ENCODE assay signal across 21 mouse cellular contexts in the genomic region with DNA sequence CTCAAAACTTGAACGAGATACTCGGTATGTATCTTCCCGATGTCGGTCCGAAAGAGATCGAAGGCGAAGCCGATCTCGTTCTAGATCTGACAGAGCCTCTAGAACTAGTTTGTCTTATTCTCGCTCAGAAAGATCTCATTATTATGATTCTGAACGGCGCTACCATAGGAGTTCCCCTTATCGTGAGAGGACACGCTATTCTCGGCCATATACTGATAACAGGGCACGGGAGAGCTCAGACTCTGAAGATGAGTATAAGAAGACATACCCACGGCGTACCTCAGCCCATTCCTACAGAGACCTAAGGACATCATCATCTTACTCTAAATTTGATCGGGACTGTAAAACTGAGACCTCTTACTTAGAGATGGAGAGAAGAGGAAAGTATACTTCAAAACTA. TPM values are rescaled to one million over a fixed set of nuclear protein-coding genes. Genes with fewer than 3 reads are reported as not detected.
DNase-seq lines count a peak whose midpoint lies in the region; ATAC-seq lines count a peak whose summit lies in the region.
"Had no signal": no experiment of that assay in that cellular context is flagged by ENCODE, and none has a peak within 500 bp of the region (broad histone marks: within the 10 kb centered on the region; RNA-seq: fewer than 3 reads in every experiment).

No protein-coding gene starts in this region.

- peak; percentile 87 for ATAC-seq in liver, embryonic 12.5 days
- ATAC-seq in liver, embryonic 16.5 days (ENCODE audit: low read depth), result peak; percentile 84
- ATAC-seq in kidney, embryonic 16.5 days (ENCODE audit: low FRiP score, low TSS enrichment), result no peak
- ATAC-seq: CD4-positive, CD25-positive, alpha-beta regulatory T cell, adult 4 months; forebrain, embryonic 14.5 days had no signal

- H3K27ac ChIP-seq in liver, embryonic 12.5 days, result 0 out of 2 replicates have a peak overlapping the region, but pooled peaks have one; percentile 10
- H3K27ac ChIP-seq in liver, embryonic 16.5 days (ENCODE audit: low read length), result no peak overlapping the region
- H3K27ac ChIP-seq in forebrain, embryonic 10.5 days, result no peak overlapping the region
- no peak overlapping the region for H3K27ac ChIP-seq in kidney, embryonic 16.5 days (ENCODE audit: low read length)
- H3K27ac ChIP-seq: embryonic facial prominence, embryonic 15.5 days; gastrocnemius, adult 2 months; heart, embryonic 13.5 days; hindbrain, embryonic 14.5 days had no signal

- no peaks in the 10 kb centered on the region for H3K27me3 ChIP-seq in liver, embryonic 12.5 days (replicated peaks)
- H3K27me3 ChIP-seq in liver, embryonic 16.5 days (ENCODE audit: control insufficient read depth, insufficient read depth, low read depth, low read length), result no peaks in the 10 kb centered on the region
- no peaks in the 10 kb centered on the region for H3K27me3 ChIP-seq in forebrain, embryonic 10.5 days (ENCODE audit: poor library complexity, severe bottlenecking)
- no peaks in the 10 kb centered on the region for H3K27me3 ChIP-seq in kidney, embryonic 16.5 days (ENCODE audit: insufficient read depth, low read length)
- H3K27me3 ChIP-seq: embryonic facial prominence, embryonic 15.5 days; heart, embryonic 13.5 days had no signal

- peak; percentile 71 for DNase-seq in heart, adult 11 months
- DNase-seq in heart, postnatal 36 days, result no peak
- DNase-seq in forebrain, embryonic 10.5 days (ENCODE audit: extremely low spot score, low spot score), result no peak
- DNase-seq in urinary bladder, adult 2 months (ENCODE audit: low spot score), result no peak
- DNase-seq: adrenal gland, adult 8-10 months; adrenal gland, postnatal 36 days; B cell, adult 2 months; cerebellum, adult 11 months; cerebellum, adult 8-10 months; cerebellum, postnatal 14 days; embryo, embryonic 11 days; gastrocnemius, adult 2 months; gastrocnemius, postnatal 25 days had no signal

- intact Hi-C loops in heart, postnatal 36 days (cut with DNase I), result no loop called here

- peak overlapping the region; percentile 28; the same call in 1 of the 2 replicates for H3K4me2 ChIP-seq in liver, embryonic 12.5 days
- no peak overlapping the region; the same call in 1 of the 2 replicates for H3K4me2 ChIP-seq in liver, embryonic 16.5 days (ENCODE audit: low read depth, low read length)
- no peak overlapping the region for H3K4me2 ChIP-seq in kidney, embryonic 16.5 days (replicated peaks; ENCODE audit: low read depth, low read length)
- H3K4me2 ChIP-seq: embryonic facial prominence, embryonic 15.5 days; heart, embryonic 13.5 days; hindbrain, embryonic 14.5 days had no signal

- no peak overlapping the region for H3K9ac ChIP-seq in liver, embryonic 12.5 days
- H3K9ac ChIP-seq in liver, embryonic 16.5 days (ENCODE audit: low read depth, low read length), result no peak overlapping the region
- no peak overlapping the region for H3K9ac ChIP-seq in kidney, embryonic 16.5 days (replicated peaks; ENCODE audit: low read length)
- H3K9ac ChIP-seq: embryonic facial prominence, embryonic 15.5 days; heart, embryonic 13.5 days; hindbrain, embryonic 14.5 days had no signal

- WGBS in liver, embryonic 12.5 days (ENCODE audit: insufficient replicate concordance), result 83% methylated on average over 19 of the region's 19 CpGs
- WGBS in liver, embryonic 16.5 days (ENCODE audit: insufficient replicate concordance), result 81% methylated on average over 19 of the region's 19 CpGs
- WGBS in forebrain, embryonic 10.5 days, result 97% methylated on average over 19 of the region's 19 CpGs
- 96% methylated on average over 19 of the region's 19 CpGs for WGBS in kidney, embryonic 16.5 days

- peaks cover 13% of the 10 kb centered on the region; the same call in 1 of the 2 replicates for H3K4me1 ChIP-seq in liver, embryonic 12.5 days
- H3K4me1 ChIP-seq in liver, embryonic 16.5 days (ENCODE audit: control insufficient read depth, low read depth, low read length), result no peaks in the 10 kb centered on the region
- H3K4me1 ChIP-seq in forebrain, embryonic 10.5 days, result no peaks in the 10 kb centered on the region
- H3K4me1 ChIP-seq in kidney, embryonic 16.5 days (ENCODE audit: insufficient read depth, low read length), result no peaks in the 10 kb centered on the region
- H3K4me1 ChIP-seq: embryonic facial prominence, embryonic 15.5 days had no signal

- H3K36me3 ChIP-seq in liver, embryonic 12.5 days, result peaks cover 68% of the 10 kb centered on the region
- H3K36me3 ChIP-seq in liver, embryonic 16.5 days (ENCODE audit: control insufficient read depth, insufficient read depth), result peaks cover 46% of the 10 kb centered on the region
- H3K36me3 ChIP-seq in forebrain, embryonic 10.5 days (replicated peaks), result peaks cover 68% of the 10 kb centered on the region
- peaks cover 55% of the 10 kb centered on the region for H3K36me3 ChIP-seq in kidney, embryonic 16.5 days (ENCODE audit: insufficient read depth, low read length)

- H3K9me3 ChIP-seq in liver, embryonic 12.5 days (replicated peaks), result no peaks in the 10 kb centered on the region
- H3K9me3 ChIP-seq in liver, embryonic 16.5 days (replicated peaks; ENCODE audit: control insufficient read depth, low read length), result no peaks in the 10 kb centered on the region
- no peaks in the 10 kb centered on the region for H3K9me3 ChIP-seq in forebrain, embryonic 10.5 days
- H3K9me3 ChIP-seq in kidney, embryonic 16.5 days (ENCODE audit: low read length), result no peaks in the 10 kb centered on the region
- H3K9me3 ChIP-seq: embryonic facial prominence, embryonic 15.5 days; heart, embryonic 13.5 days had no signal

- H3K4me3 ChIP-seq in liver, embryonic 12.5 days, result no peak overlapping the region
- H3K4me3 ChIP-seq in liver, embryonic 16.5 days (ENCODE audit: low read depth, low read length), result no peak overlapping the region
- no peak overlapping the region for H3K4me3 ChIP-seq in forebrain, embryonic 10.5 days
- H3K4me3 ChIP-seq in kidney, embryonic 16.5 days (ENCODE audit: low read length), result no peak overlapping the region
- H3K4me3 ChIP-seq: embryonic facial prominence, embryonic 15.5 days; gastrocnemius, adult 2 months; heart, embryonic 13.5 days had no signal

RNA-seq across cellular contexts. Expression of a gene that starts 15.9 kb away (rescaled TPM):
- total RNA-seq in heart, postnatal 36 days (2021), result 10 to 100 TPM; 43.3 to 44.3 TPM
- 18.6 and 20.4 TPM in 2 replicates for polyA plus RNA-seq in liver, embryonic 12.5 days (2016; fragmentation: Nextera tagmentation; extraction: Ambion mirVana)
- 9.5 and 10.0 TPM in 2 replicates for polyA plus RNA-seq in liver, embryonic 16.5 days (2015; fragmentation: Nextera tagmentation; extraction: Ambion mirVana)
- 35.3 and 38.0 TPM in 2 replicates for polyA plus RNA-seq in forebrain, embryonic 10.5 days (2016; fragmentation: Nextera tagmentation; extraction: Ambion mirVana)
- 52.0 and 58.2 TPM in 2 replicates for polyA plus RNA-seq in urinary bladder, adult 2 months (2012; rRNA removed)
- 30.6 and 35.8 TPM in 2 replicates for polyA plus RNA-seq in kidney, embryonic 16.5 days (2015; fragmentation: Nextera tagmentation; extraction: Ambion mirVana)
